Mouse (Mus musculus) neural tube, embryonic 11.5 days (tissue): Measurements from ENCODE around the gene Rarg. TPM values are rescaled to one million over a fixed set of nuclear protein-coding genes. Genes with fewer than 3 reads are reported as not detected.
A peak's percentile ranks its signal among the peaks of the same experiment; 100 is the strongest.

Source experiments
- ATAC-seq: fragments of 200-750 bp; cut with Nextera tagmentation; 2 replicates; pipeline ENCODE4 v1.8.0; 2017; ENCODE audit warnings: moderate number of reproducible peaks, mild to moderate bottlenecking, moderate TSS enrichment, moderate library complexity; ENCODE audit not compliant: insufficient read depth, low FRiP score, low TSS enrichment
- DNase-seq: peaks from one replicate; pipeline ENCODE4 v3.0.0-alpha.2; 2015; ENCODE audit warnings: low spot score
- H3K27ac ChIP-seq: fragments of 300-500 bp; sonication (generic); 2 replicates; pipeline ENCODE4 v1.5.1; 2014; ENCODE audit warnings: low read depth, mild to moderate bottlenecking, low read length
- H3K27me3 ChIP-seq: fragments of 300-500 bp; sonication (generic); 2 replicates; pipeline ENCODE4 v1.6.1; 2014; ENCODE audit warnings: mild to moderate bottlenecking, low read length, mixed read lengths; ENCODE audit not compliant: control insufficient read depth, insufficient read depth
- H3K36me3 ChIP-seq: fragments of 300-500 bp; sonication (generic); 2 replicates; pipeline ENCODE4 v1.6.1; 2014; ENCODE audit warnings: mild to moderate bottlenecking, low read length, moderate library complexity, mixed read lengths; ENCODE audit not compliant: control insufficient read depth, insufficient read depth
- H3K4me1 ChIP-seq: fragments of 300-500 bp; sonication (generic); 2 replicates; pipeline ENCODE4 v1.6.1; 2014; ENCODE audit warnings: low read length, mixed read lengths; ENCODE audit not compliant: control insufficient read depth, insufficient read depth
- H3K4me2 ChIP-seq: fragments of 300-500 bp; sonication (generic); 2 replicates; pipeline ENCODE4 v1.6.1; 2014; ENCODE audit warnings: low read depth, mild to moderate bottlenecking, moderate library complexity
- H3K4me3 ChIP-seq: fragments of 300-500 bp; sonication (generic); 2 replicates; pipeline ENCODE4 v1.5.1; 2014; ENCODE audit warnings: low read depth, low read length
- H3K9ac ChIP-seq: fragments of 300-500 bp; sonication (generic); 2 replicates; pipeline ENCODE4 v1.6.1; 2014; ENCODE audit warnings: mild to moderate bottlenecking, low read length
- H3K9me3 ChIP-seq: fragments of 300-500 bp; sonication (generic); 2 replicates; pipeline ENCODE4 v1.6.1; 2016; ENCODE audit warnings: low read length; ENCODE audit not compliant: control insufficient read depth
- WGBS: fragments of 180-500 bp; shearing (Covaris S2); extraction: QIAGEN DNeasy Blood & Tissue Kit; methylation state at CpG from one replicate; pipeline ENCODE4 v1.1.7; 2014; 5-methylcytosine and 5-hydroxymethylcytosine counted together
- polyA plus RNA-seq: library from polyadenylated mRNA; unstranded; fragments of >200 nt; fragmentation: Nextera tagmentation; extraction: Ambion mirVana; gene quantifications from 2 replicates; pipeline ENCODE4 v1.2.1, GENCODE M21; 2014

Gene Rarg
- polyA plus RNA-seq, 1 experiment from 2014 or later, result 24.0 TPM

DNA sequence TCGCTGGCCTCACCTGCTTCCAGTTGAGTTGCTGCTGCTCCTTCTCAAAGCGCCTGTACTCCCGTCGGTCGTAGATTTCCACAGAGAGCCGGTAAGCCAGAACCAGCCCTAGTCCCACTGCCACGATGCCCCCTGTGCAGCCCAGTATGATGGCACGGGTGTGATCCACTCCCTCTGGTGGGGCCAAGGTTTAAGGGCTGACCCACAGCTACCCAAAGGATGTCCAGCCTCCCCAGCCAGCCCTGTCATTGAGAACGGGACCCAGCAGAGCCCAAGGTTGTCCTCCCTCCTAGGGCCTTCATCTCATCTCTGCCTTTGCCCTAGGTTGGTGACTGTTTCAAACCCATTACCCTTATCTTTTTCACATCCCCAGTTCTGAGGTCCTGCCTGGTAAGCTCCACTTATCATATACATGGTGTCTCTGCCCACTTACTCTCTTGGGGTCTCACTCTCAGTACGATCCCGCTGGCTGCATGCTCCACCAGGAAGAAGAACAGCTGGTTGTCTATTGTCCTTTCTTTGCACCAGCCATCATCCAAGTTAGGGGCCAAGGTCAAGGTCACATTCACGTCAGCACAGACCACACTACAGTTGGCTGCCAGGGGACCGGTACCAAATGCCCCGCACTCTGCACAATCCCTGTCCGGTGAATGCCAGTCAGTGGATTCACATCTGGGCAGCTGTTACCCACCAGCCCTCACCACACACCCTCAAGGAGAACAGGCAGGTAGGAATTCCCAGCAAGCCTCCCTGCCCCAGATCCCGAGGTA, 40.7 kb downstream of the Rarg start:
- 84% methylated on average over 16 of the region's 16 CpGs for WGBS

DNA sequence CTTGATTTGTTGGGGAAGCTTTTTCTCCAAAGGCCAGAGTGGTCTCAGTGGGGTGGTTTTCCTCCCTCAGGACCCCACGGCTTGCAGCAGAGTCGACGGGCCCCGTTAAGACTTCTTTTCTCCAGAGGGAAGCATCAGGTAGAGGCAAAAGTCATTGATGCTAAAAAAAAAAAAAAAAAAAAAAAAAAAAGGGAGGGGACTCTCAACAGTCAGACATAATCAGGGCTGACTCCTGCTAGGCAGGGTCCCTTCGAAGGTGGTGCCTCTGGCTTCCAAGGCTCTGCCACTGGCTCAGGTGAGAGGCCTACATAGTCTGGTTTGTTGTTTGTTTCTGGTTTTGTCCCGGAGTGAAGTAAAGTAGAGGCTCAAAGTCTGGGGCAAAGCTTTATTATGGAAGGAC, 41.7 kb downstream of the Rarg start:
- H3K9ac ChIP-seq, result no peak overlapping the region
- H3K4me3 ChIP-seq, result no peak overlapping the region
- WGBS, result 68% methylated on average over 6 of the region's 6 CpGs
- ATAC-seq, result no peak
- H3K4me2 ChIP-seq, result no peak overlapping the region
- no peaks in the 10 kb centered on the region for H3K9me3 ChIP-seq
- H3K36me3 ChIP-seq, result peaks cover 16% of the 10 kb centered on the region
- no peak for DNase-seq
- H3K27me3 ChIP-seq, result no peaks in the 10 kb centered on the region
- no peak overlapping the region for H3K27ac ChIP-seq
- H3K4me1 ChIP-seq, result no peaks in the 10 kb centered on the region

More for the DNA sequence above, 40.7 kb downstream of the Rarg start:
- ATAC-seq (no peak), DNase-seq (no peak)
- no peaks in the 10 kb centered on the region for H3K4me1 ChIP-seq
- no peak overlapping the region for H3K4me3 ChIP-seq
- H3K27ac ChIP-seq, result no peak overlapping the region
- no peak overlapping the region for H3K4me2 ChIP-seq
- H3K9me3 ChIP-seq, result no peaks in the 10 kb centered on the region
- no peak overlapping the region; the same call in 1 of the 2 replicates for H3K9ac ChIP-seq
- H3K27me3 ChIP-seq, result no peaks in the 10 kb centered on the region
- H3K36me3 ChIP-seq, result peaks cover 15% of the 10 kb centered on the region

DNA sequence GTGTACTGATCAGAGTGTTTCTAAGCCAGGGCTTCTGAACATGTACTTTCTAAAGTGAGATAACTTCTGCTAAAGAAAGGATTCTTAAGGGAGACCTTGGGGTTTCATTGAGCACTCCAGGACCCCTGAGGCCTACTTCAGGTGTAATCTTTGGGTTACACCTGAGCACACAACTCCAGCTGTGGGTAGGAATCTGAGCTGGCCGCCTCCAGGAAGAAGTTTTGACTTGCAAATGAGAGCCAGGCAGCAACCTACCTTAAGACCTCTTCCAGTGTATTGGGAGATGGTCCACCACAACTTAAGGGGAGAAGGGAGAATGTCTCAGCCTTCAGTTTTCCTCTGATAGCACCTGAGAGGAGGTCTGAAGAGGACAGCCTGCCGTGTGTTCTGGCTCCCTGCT, 43.2 kb downstream of the Rarg start:
- WGBS, result 37% methylated on average over 2 of the region's 2 CpGs
- no peak for ATAC-seq
- H3K4me3 ChIP-seq, result no peak overlapping the region

DNA sequence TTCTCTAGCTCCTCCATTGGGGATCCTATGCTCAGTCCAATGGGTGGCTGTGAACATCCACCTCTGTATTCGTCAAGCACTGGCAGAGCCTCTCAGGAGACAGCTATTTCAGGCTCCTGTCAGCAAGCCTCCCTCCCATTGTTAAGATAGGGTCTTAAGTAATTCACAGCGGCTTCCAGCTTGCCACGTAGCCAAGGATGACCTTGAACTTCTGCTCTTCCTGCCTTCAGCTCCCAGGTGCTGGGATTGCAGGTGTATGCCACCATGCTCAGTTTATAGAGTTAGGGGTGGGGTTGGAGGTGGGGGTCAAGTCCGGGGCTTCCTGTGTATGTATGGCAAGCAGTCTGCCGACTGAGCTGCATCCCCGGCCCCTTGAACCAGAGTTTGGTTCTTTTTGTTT, 45.4 kb downstream of the Rarg start:
- Histone ChIP-seq H3K4me1 (no peaks in the 10 kb centered on the region), H3K4me3 (no peak overlapping the region), H3K27ac (no peak overlapping the region), H3K9me3 (no peaks in the 10 kb centered on the region), H3K4me2 (no peak overlapping the region), H3K9ac (no peak overlapping the region), H3K27me3 (no peaks in the 10 kb centered on the region), H3K36me3 (peaks cover 23% of the 10 kb centered on the region)
- ATAC-seq, result no peak
- WGBS, result 88% methylated on average over 6 of the region's 6 CpGs
- DNase-seq, result no peak

More for the DNA sequence above, 43.2 kb downstream of the Rarg start:
- Histone ChIP-seq H3K9ac (no peak overlapping the region), H3K27ac (no peak overlapping the region), H3K27me3 (no peaks in the 10 kb centered on the region), H3K9me3 (no peaks in the 10 kb centered on the region), H3K4me1 (no peaks in the 10 kb centered on the region), H3K4me2 (no peak overlapping the region), H3K36me3 (peaks cover 18% of the 10 kb centered on the region)
- DNase-seq, result no peak

DNA sequence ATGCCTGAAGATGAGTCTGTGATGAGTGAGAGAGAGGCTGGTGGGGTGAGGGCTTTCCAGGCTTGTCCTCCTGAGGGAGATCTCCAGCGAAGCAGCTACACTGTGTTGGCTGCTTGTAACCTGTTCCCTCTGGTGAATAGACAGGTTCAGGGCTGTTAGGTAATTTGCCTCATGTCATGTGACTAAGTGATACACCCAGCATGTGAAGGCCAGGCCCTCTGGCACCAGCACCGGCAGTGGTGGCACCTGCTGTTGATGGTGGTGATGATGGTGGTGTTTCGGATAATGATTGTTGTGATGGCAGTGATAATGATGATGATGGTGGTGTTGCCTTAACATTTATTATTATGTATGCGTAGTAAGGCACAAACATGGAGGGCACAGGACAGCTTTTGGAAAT, 46.5 kb downstream of the Rarg start:
- H3K4me1 ChIP-seq, result peaks cover 3% of the 10 kb centered on the region; the same call in 1 of the 2 replicates
- DNase-seq, result no peak
- H3K4me2 ChIP-seq, result no peak overlapping the region
- H3K27ac ChIP-seq, result no peak overlapping the region
- no peak overlapping the region for H3K4me3 ChIP-seq
- ATAC-seq, result no peak
- H3K9ac ChIP-seq, result no peak overlapping the region
- 94% methylated on average over 4 of the region's 4 CpGs for WGBS
- no peaks in the 10 kb centered on the region for H3K9me3 ChIP-seq
- peaks cover 20% of the 10 kb centered on the region for H3K36me3 ChIP-seq
- no peaks in the 10 kb centered on the region for H3K27me3 ChIP-seq

DNA sequence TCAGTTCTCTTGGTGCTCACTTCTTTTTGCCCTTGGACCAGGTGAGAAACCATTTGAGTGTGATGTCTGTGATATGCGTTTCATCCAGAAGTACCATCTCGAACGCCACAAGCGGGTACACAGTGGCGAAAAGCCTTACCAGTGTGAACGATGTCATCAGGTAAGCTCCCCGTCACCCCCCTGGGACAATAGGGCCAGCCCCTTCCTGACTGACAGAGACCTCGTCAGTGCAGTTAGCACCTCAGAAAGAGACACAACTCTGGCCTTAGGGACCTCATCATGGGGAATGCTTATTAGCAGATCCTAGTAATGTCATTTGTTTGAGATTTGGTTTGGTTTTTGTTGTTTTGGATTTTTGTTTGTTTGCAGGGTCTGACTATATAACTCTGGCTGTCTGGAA, 48.2 kb downstream of the Rarg start:
- Histone ChIP-seq H3K4me2 (no peak overlapping the region), H3K4me3 (no peak overlapping the region), H3K27ac (no peak overlapping the region), H3K27me3 (no peaks in the 10 kb centered on the region), H3K4me1 (peaks cover 11% of the 10 kb centered on the region), H3K9ac (no peak overlapping the region), H3K9me3 (no peaks in the 10 kb centered on the region), H3K36me3 (peaks cover 16% of the 10 kb centered on the region)
- WGBS, result 90% methylated on average over 8 of the region's 8 CpGs
- DNase-seq (no peak), ATAC-seq (no peak)

DNA sequence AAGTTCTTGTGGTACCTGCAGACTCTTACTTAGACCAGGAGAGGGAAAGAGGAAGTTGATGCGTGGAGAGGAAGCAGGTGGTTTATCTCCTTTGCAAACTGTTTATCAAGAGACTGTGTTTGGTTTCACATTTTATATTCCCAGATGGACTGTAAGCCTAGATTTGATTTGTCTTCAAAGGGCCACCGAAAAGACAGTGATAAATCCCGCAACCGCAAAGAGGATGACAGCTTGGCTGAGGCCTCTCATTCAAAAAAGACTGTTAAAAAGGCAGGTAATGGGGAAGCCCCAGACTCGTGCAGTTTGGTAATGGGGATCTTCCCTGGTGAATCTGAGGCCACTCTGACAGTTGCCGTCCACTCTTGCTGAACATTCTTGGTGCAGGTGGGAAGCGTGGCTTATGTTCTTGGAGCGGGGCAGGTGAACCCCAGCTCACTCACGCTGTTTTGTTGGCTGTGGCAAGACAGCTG, 49.2 kb downstream of the Rarg start:
- Histone ChIP-seq H3K9me3 (no peaks in the 10 kb centered on the region), H3K27ac (no peak overlapping the region), H3K4me2 (no peak overlapping the region), H3K4me1 (peaks cover 11% of the 10 kb centered on the region), H3K4me3 (no peak overlapping the region), H3K36me3 (peaks cover 14% of the 10 kb centered on the region), H3K27me3 (no peaks in the 10 kb centered on the region), H3K9ac (no peak overlapping the region)
- no peak for ATAC-seq
- DNase-seq, result no peak
- WGBS, result 89% methylated on average over 9 of the region's 9 CpGs

DNA sequence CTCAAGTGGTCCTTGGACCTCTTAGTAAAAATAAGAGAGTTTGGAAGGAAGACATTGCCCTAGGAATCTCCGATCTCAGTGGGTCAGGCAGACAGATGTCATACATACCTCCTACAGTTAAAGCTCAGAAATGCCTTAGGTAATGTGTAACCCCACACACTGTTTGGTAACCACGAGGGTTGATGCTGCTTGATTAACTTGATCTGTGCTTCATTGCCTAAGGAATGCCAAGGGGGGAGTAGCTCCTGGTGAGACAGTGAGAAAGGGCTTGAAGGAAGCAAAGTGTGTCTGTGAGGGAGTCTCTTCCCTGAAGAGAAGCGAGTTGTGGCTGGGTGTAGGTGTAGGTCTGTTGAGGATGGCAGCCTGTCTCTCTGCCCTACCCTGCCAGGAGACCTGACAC, 50.0 kb downstream of the Rarg start:
- Histone ChIP-seq H3K4me3 (no peak overlapping the region), H3K9ac (no peak overlapping the region), H3K4me2 (no peak overlapping the region), H3K4me1 (peaks cover 13% of the 10 kb centered on the region), H3K27ac (no peak overlapping the region), H3K36me3 (peaks cover 9% of the 10 kb centered on the region), H3K27me3 (no peaks in the 10 kb centered on the region), H3K9me3 (no peaks in the 10 kb centered on the region)
- ATAC-seq, result no peak
- no peak for DNase-seq
- 84% methylated on average over 3 of the region's 3 CpGs for WGBS

DNA sequence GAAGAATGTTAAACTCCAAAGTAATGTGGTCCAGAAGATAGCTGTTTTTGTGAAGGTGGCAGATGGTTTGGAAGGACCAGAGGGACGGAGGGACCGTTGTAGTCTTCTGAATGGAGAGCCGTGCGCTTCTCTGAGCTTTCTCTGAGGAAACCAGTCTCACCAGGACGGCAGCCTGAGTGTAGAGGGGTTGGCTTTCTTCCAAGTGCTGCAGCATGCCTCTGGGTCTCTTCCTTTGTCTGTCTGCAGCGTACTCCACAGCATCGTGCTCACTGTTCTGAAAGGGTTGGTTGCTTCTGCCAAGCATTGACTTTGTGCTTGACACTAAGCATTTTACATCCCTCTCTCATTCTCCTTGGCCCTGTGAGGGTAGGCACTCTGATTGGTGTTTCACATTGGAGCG, 51.5 kb downstream of the Rarg start:
- Histone ChIP-seq H3K4me1 (peaks cover 13% of the 10 kb centered on the region), H3K9ac (peak overlapping the region; percentile 2; the same call in 1 of the 2 replicates), H3K4me3 (peak overlapping the region; percentile 6), H3K36me3 (peaks cover 9% of the 10 kb centered on the region), H3K9me3 (no peaks in the 10 kb centered on the region), H3K27me3 (no peaks in the 10 kb centered on the region), H3K27ac (no peak overlapping the region), H3K4me2 (peak overlapping the region; percentile 50)
- DNase-seq (no peak), ATAC-seq (no peak)
- WGBS, result 71% methylated on average over 8 of the region's 8 CpGs
